Mouse (Mus musculus): ENCODE measurements at regions not wholly inside any gene's neighbourhood (a gene's known extent, or its start where the extent isn't known, plus 50 kb on each side); places are given as distances from the start of the nearest gene placed in this dataset.

GRCm38 (mm10) chr1:35919840-35920734 is 148.1 kb upstream of the Hs6st1 start:
- TF ChIP-seq CTCF (conservative IDR thresholded peaks at IDR 0.05; ENCODE audit: insufficient read depth, insufficient read length, low read depth, low read length): no peak
- TF ChIP-seq POLR2A (IDR thresholded peaks at IDR 0.05; ENCODE audit: low read depth, low read length): no peak

Measured in kidney, adult 2 months (tissue).